Mouse (Mus musculus) T-cell, adult 2 months (primary cell): ENCODE measurements around the gene Tnnt3.

Source experiments
- DNase-seq: peaks from one replicate; pipeline ENCODE4 v3.0.0; 2022; ENCODE audit warnings: low spot score

Gene Tnnt3

DNA sequence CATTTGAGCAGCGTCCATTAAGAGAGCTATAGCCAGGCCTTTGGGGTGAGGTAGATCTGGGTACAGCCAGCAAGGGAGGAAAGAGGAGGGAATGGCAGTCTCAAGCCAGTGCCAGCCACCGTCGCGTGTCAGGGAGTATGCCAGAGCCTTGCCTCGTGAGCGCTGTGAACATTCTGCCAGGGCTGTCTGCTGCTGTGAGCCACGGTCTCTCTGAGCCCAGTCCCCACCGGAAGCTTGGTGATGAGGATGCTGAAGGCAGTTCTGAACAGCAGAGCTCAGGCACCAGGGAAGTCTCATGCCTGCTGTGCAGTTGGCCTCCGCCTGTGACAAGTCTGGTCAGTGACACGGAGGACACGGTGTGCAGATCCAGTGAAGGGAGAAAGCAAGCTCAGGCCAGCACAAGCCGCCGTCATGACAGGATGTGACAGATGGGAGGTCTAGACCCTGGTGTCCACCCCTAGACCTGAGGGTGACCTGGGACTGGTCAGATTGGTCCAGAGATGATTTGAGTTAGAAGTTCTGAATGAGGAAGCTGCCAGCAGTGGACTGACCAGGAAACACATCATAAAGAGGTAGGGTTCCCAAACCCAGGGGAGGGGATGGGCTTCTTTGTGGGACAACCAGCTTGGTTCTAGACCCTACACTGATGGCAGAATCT, 21.7 kb upstream of the Tnnt3 start:
- no peak for DNase-seq

- no peak for DNase-seq
These were observed 20.6 kb upstream of the Tnnt3 start for GRCm38 (mm10) chr7:142478001-142478400.

GRCm38 (mm10) chr7:142478574-142478973, 20.1 kb upstream of the Tnnt3 start:
- DNase-seq = no peak

GRCm38 (mm10) chr7:142479307-142479706, 19.3 kb upstream of the Tnnt3 start:
- no peak for DNase-seq

DNA sequence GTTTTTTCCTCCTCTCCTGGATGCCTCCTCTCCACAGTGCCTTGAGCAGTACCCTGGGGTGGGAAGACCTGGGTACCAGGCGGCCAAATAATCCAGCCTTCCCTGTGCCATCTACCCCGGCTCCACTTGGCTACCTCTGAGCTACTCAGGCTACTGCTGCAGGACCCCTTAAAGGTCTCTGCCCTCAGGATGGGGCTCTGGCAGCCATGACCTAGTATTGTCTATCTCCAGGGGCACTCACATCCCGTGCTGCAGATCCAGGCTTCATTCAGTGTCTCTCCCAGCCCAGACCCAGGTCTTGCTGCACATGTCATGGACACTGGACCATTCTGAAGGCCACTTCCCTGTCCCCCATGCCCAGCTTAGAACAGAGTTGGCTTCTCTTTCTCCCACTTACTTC, 18.8 kb upstream of the Tnnt3 start:
- DNase-seq = no peak

DNA sequence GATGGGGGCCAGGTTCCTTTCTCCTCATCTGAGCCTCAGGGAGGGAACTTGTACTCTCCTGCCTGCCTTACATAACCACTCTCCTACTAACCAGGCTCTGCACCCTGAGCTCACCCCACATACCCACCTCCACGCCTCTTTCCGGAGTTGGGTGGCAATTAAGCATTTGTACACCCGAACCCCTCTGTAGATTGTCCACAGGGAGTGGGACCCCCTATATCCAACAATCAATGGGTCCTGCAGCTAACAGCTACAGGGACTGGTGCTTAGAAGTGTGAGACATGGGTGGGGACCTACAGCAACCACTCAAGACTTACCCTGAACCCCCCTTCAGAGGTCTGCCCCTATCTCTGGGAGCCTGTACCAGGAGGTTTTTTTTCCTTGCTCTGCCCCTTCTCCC, 18.0 kb upstream of the Tnnt3 start:
- DNase-seq = no peak

- DNase-seq = no peak
These were observed 17.5 kb upstream of the Tnnt3 start for GRCm38 (mm10) chr7:142481186-142481567.

DNA sequence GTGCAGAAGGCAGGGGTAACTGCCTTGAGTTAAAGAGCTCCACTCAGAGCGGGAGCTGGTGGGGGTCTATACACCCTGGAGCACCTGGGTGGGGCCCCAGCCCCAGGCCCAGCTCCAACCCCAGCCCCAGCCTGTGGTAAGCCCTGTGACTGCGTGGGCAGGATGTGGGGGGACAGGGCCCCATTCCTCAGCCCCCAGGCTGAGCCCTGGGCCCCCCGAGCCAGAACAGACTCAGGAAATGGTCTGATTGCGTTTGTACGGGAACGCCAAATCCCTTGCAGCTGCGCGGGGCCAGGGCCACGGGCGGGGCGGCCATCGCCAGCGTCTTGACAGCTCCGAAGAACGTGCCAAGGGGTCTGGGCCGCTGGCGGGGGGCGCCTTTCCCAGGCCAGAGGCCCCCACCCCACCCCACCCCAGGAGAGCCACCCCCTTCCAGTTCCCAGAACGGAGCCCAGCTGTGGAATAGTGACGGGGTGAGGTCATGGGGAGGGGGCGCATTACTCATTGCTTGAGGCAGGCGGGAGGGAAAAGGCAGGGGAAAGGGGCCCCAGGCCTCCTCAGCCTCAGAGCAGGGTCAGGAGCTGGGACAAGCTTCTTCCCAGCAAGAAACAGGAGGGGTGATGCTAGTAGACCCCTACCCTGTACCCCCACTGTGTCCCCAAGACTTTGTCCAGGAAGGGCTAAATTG, 16.9 kb upstream of the Tnnt3 start:
- peak; percentile 41 for DNase-seq

DNA sequence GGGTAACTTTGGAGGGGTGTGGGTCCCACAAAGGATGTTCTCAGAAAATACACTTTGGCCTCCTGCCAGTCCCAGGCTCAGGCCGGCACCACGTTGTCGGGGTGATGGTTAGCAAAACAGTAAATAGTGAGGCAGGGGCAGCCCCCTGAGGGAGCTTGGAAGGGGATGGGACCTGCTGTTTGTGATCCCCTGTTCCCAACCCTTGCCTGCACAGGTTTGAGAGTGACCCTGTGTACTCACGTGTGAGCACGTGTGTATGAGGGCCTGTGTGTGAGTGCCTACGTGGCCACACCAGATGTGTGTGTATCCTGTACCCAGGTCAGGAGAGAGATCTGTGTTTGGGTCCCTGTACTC, 16.4 kb upstream of the Tnnt3 start:
- no peak for DNase-seq

GRCm38 (mm10) chr7:142483136-142483535, 15.5 kb upstream of the Tnnt3 start:
- DNase-seq = no peak

GRCm38 (mm10) chr7:142484780-142485179, 13.9 kb upstream of the Tnnt3 start:
- DNase-seq = no peak

DNA sequence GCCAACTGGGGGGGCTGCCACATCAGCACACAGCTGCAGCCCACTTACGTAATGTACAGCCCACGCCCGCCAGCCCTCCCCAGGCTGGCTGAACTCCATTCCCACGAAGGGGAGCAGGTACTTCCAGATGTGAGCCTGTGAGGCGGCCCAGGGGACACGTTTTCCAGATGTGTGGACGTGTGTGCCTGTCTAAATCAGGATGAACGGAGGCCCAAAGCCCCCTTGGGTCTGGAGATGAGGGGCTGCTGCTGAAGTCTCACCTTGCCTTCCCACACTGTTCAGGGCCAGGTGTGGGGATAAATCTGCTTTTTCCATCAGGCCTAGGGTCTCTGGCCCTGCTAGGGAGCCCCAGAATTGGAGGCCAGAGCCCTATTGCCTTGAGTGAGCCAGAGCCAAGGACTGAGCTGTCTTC, 11.9 kb upstream of the Tnnt3 start:
- no peak for DNase-seq

GRCm38 (mm10) chr7:142487341-142487859, 11.2 kb upstream of the Tnnt3 start:
- no peak for DNase-seq

GRCm38 (mm10) chr7:142488053-142488452, 10.6 kb upstream of the Tnnt3 start:
- DNase-seq = no peak

DNA sequence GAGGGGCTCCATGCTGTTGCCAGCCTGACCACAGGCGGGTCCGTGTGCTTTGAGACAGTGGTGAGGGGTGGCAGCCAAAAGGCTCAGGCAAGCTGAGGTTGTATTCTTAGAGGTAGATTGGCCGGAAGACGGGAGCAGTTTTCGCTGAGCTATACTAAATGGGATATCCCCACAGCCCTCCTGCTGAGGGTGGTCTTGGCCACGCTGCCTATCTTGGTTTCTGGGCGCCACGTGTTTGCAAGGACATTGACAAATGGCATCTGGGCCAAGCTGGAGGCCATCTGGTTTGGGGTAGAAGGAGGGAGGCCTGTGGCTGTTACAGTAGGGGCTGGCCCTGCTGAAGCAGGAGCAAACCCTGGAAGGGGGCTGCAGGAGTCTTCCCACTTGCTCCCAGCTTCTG, 5.1 kb upstream of the Tnnt3 start:
- no peak for DNase-seq

DNA sequence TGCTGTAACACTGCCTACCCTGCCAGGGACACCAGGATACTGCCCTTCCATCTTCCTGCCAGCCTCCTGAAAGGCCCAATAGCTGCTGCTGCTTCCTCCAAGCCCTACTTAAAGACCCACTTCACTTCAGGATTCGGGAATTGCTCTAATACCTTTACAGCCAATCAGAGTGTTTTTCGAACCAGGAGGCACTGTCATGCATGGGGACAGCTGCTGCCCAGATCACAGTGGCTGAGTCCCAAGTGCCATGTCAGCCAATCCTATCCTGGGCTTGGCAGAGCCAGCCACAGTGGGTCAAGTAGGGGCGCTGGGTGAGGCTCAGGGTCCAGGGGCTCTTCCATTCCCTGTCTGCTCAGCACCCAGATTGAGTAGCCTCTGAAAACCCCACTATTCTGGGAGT, 2.5 kb upstream of the Tnnt3 start:
- DNase-seq = no peak

GRCm38 (mm10) chr7:142496800-142497199, 1.8 kb upstream of the Tnnt3 start:
- DNase-seq = peak; percentile 12

GRCm38 (mm10) chr7:142497775-142498174, 861 bp upstream of the Tnnt3 start:
- no peak for DNase-seq

- DNase-seq = no peak
These were observed 530 bp downstream of the Tnnt3 start for GRCm38 (mm10) chr7:142499010-142499721.

DNA sequence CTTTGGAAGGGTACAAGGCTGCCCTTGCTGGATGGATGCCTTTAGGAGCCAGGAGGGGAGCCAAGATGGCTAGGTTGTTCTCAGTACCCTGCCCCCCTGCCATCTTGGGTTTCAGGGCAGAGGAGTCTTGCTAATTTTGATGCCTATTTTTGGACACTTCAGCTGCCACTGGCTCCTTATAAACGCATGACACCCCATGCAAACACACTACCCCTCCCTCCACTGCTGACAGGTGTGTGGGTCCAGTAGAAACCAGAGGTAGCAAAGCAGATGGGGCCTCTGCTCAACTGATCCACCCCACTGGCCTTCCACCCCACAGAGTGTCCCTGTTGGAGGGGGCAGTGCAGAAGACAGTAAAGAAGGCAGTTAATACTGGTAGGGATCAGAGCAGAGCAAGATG, 1.4 kb downstream of the Tnnt3 start:
- no peak for DNase-seq

GRCm38 (mm10) chr7:142503206-142503605, 4.6 kb downstream of the Tnnt3 start:
- DNase-seq = no peak

- no peak for DNase-seq
These were observed 7.3 kb downstream of the Tnnt3 start for GRCm38 (mm10) chr7:142505942-142506341.

DNA sequence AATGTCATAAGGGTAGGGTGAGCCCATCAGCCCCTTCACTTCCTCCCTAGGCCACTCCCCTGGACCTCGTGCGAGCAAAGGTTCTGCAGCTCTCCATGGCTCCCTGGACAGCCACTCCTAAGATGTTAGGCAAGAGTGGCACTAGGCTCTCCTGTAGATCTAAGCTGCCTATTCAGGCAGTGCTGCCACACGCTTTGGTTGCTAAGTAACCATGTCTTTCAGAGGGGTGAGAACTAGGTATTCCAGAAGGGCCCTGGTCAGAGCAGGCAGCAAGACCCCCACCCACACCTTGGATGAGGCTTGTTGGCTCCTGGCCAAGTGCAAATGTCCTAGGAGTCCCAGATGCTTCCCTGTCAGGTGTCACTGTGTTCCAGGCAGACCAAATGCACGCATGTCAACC, 7.9 kb downstream of the Tnnt3 start:
- DNase-seq = no peak
